Mouse (Mus musculus) forebrain, postnatal 0 days (tissue): ENCODE results near the gene Ahdc1. TPM values are rescaled to one million over a fixed set of nuclear protein-coding genes. Genes with fewer than 3 reads are reported as not detected.

ENCODE experiments used
- ATAC-seq: fragments of 200-750 bp; cut with Nextera tagmentation; 2 replicates; pipeline ENCODE4 v1.8.0; 2017; ENCODE audit warnings: mild to moderate bottlenecking, moderate library complexity
- DNase-seq: peaks from one replicate; pipeline ENCODE4 v3.0.0-alpha.2; 2015
- H3K27ac ChIP-seq: fragments of 300-500 bp; sonication (generic); 2 replicates; pipeline ENCODE4 v1.5.1; 2014; ENCODE audit warnings: low read depth, mild to moderate bottlenecking, antibody characterized with exemption, low read length, moderate library complexity, mixed read lengths
- H3K27me3 ChIP-seq: fragments of 300-500 bp; sonication (generic); 2 replicates; pipeline ENCODE4 v1.6.1; 2014; ENCODE audit warnings: mild to moderate bottlenecking, low read length, mixed read lengths; ENCODE audit not compliant: insufficient read depth
- H3K36me3 ChIP-seq: fragments of 300-500 bp; sonication (generic); 2 replicates; pipeline ENCODE4 v1.6.1; 2014; ENCODE audit warnings: mild to moderate bottlenecking, moderate library complexity; ENCODE audit not compliant: insufficient read depth
- H3K4me1 ChIP-seq: fragments of 300-500 bp; sonication (generic); 2 replicates; pipeline ENCODE4 v1.6.1; 2014; ENCODE audit warnings: antibody characterized with exemption; ENCODE audit not compliant: insufficient read depth
- H3K4me2 ChIP-seq: fragments of 300-500 bp; sonication (generic); 2 replicates; pipeline ENCODE4 v1.6.1; 2014; ENCODE audit warnings: low read depth, mild to moderate bottlenecking, moderate library complexity
- H3K4me3 ChIP-seq: fragments of 300-500 bp; sonication (generic); 2 replicates; pipeline ENCODE4 v1.5.1; 2014; ENCODE audit warnings: low read depth, low read length, mixed read lengths
- H3K9ac ChIP-seq: fragments of 300-500 bp; sonication (generic); 2 replicates; pipeline ENCODE4 v1.6.1; 2014; ENCODE audit warnings: mild to moderate bottlenecking
- H3K9me3 ChIP-seq: fragments of 300-500 bp; sonication (generic); 2 replicates; pipeline ENCODE4 v1.6.1; 2016; ENCODE audit warnings: low read length
- CTCF ChIP-seq: sonication (generic); IDR thresholded peaks from 2 replicates; pipeline ENCODE4 v1.5.1; 2016; ENCODE audit warnings: antibody characterized with exemption, control low read depth, low read depth
- WGBS: fragments of 180-500 bp; shearing (Covaris S2); extraction: QIAGEN DNeasy Blood & Tissue Kit; methylation state at CpG from one replicate; pipeline ENCODE4 v1.1.7; 2014; 5-methylcytosine and 5-hydroxymethylcytosine counted together
- polyA plus RNA-seq: library from polyadenylated mRNA; unstranded; fragments of >200 nt; fragmentation: Nextera tagmentation; extraction: Ambion mirVana; gene quantifications from 2 replicates; pipeline ENCODE4 v1.2.1, GENCODE M21; 2015
- total RNA-seq: library from RNA; depleted of rRNA; stranded (reverse); fragments of >200 nt; gene quantifications from 2 replicates; pipeline ENCODE4 v1.2.3, GENCODE M21; 2014

Gene Ahdc1
- total and polyA plus RNA-seq, 2 experiments from 2014 or later, result 8.4 to 82.4 TPM

DNA sequence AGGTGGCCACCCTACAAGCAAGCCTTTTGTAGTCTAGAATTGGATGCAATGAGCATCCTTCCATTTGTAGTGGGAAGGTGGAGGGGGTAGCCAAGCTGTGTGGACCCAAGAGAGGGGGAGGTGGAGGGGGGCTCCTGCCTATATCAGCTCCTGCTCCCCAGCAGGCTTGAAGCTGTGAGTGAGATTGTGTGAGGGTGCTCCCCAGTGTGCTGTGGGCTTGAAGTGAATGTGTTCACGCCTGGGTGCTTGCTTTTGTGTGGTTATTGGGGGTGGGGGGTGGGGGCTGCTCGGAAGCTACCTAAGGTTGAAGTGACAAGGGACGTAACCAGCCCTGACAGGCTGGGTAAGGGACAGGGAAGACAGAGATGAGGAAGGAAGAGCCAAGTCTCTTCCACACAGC is 35.3 kb upstream of the Ahdc1 start:
- no peak overlapping the region for H3K9ac ChIP-seq
- H3K4me1 ChIP-seq, result no peaks in the 10 kb centered on the region
- no peaks in the 10 kb centered on the region for H3K9me3 ChIP-seq
- no peak for ATAC-seq
- WGBS, result 43% methylated on average over 3 of the region's 3 CpGs
- no peak for DNase-seq
- H3K27me3 ChIP-seq, result peaks cover 20% of the 10 kb centered on the region; the same call in 1 of the 2 replicates
- no peak overlapping the region for H3K4me3 ChIP-seq
- no peak for TF ChIP-seq CTCF
- H3K27ac ChIP-seq, result no peak overlapping the region
- no peak overlapping the region for H3K4me2 ChIP-seq
- H3K36me3 ChIP-seq, result no peaks in the 10 kb centered on the region

DNA sequence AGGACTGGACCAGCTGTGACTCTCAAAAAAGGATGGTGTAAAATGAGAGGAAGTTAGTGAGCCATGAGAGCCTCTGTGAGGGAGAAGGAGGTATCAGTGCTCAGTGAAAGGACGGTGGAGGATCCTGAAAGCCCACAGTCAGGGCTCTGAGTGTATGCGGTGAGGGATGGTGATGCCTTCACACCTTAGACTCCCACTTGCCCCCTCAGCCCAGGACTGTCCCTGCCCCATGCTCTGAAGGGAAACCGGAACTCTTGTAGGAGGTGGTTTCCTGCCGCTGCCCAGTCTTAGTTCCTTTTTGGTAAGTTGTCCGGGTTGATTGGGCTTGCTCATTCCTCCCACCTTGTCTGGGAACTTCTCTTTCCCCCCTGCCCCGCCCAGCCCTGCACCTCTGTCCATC is 34.3 kb upstream of the Ahdc1 start:
- H3K9ac ChIP-seq, result no peak overlapping the region
- DNase-seq (no peak), ATAC-seq (no peak)
- no peak overlapping the region for H3K4me3 ChIP-seq
- H3K27ac ChIP-seq, result no peak overlapping the region
- no peak overlapping the region for H3K4me2 ChIP-seq
- 83% methylated on average over 6 of the region's 6 CpGs for WGBS
- H3K27me3 ChIP-seq, result peaks cover 20% of the 10 kb centered on the region; the same call in 1 of the 2 replicates
- H3K4me1 ChIP-seq, result no peaks in the 10 kb centered on the region
- H3K9me3 ChIP-seq, result no peaks in the 10 kb centered on the region
- no peak for TF ChIP-seq CTCF
- no peaks in the 10 kb centered on the region for H3K36me3 ChIP-seq

DNA sequence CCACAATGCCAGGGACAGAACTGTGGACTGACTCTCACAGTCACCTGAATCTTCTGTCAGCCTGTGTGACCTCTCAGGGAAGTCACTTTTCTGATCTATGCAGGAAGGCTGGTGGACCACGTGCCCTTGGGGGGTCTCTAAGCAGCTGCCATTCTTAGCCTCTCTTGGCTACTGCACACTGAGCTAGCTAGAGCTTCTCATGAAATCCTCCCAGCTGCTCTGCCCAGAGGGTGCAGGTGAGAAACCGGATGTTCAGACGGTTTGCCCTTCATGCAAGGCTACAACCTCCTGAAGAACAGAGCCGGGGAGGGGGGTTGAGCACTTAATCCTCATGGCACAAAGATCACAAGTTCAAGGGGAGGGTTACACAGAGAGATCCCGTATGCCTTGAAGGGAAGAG is 33.5 kb upstream of the Ahdc1 start:
- H3K4me3 ChIP-seq, result no peak overlapping the region
- 46% methylated on average over 5 of the region's 5 CpGs for WGBS
- H3K9me3 ChIP-seq, result no peaks in the 10 kb centered on the region
- H3K36me3 ChIP-seq, result no peaks in the 10 kb centered on the region
- H3K9ac ChIP-seq, result no peak overlapping the region
- peaks cover 20% of the 10 kb centered on the region; the same call in 1 of the 2 replicates for H3K27me3 ChIP-seq
- ATAC-seq (no peak), DNase-seq (no peak)
- no peaks in the 10 kb centered on the region for H3K4me1 ChIP-seq
- H3K27ac ChIP-seq, result no peak overlapping the region
- H3K4me2 ChIP-seq, result no peak overlapping the region
- TF ChIP-seq CTCF, result no peak

DNA sequence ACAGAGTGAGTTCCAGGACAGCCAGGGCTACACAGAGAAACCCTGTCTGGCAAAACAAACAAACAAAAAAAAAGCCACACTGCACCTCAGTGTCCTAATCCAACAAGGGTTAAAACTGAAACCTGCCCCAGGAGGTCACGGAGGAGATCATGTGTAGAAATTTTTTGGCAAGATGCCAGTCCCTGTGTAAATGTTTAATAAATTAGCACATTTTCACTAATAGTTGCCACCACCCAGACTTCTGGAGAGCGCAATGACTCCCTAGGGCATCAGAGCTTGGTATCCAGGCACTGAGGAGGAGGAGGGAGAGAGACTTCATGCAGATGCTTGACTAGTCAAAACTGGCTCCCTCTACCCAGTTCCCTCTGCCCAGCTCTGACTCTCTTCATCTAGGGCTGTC is 31.9 kb upstream of the Ahdc1 start:
- H3K9ac ChIP-seq, result no peak overlapping the region
- H3K4me3 ChIP-seq, result no peak overlapping the region
- no peak overlapping the region for H3K4me2 ChIP-seq
- no peak for TF ChIP-seq CTCF
- no peaks in the 10 kb centered on the region for H3K4me1 ChIP-seq
- H3K9me3 ChIP-seq, result no peaks in the 10 kb centered on the region
- no peak overlapping the region for H3K27ac ChIP-seq
- no peak for DNase-seq
- no peaks in the 10 kb centered on the region for H3K36me3 ChIP-seq
- no peak for ATAC-seq
- WGBS, result 59% methylated on average over 2 of the region's 2 CpGs
- H3K27me3 ChIP-seq, result peaks cover 8% of the 10 kb centered on the region; the same call in 1 of the 2 replicates

DNA sequence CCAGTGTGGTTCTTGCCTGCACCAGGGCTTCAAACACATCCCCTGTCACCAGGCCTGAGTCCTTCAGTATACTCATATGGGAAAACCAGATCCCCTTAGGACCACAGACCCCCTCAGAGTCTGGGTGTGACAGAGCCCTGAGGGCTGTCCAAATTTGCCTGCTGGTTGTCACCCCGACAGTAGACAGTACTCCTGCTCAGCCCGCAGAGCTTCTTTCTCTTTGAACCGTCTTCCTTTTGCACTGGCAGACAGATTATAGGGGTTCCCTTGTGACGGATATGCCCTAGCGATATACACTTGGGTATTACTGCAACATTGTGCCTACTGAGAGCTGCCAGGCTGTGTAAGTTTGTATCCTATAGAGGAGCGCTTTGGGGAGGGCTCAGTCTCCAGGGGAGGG is 29.4 kb upstream of the Ahdc1 start:
- no peak for TF ChIP-seq CTCF
- H3K9ac ChIP-seq, result no peak overlapping the region
- H3K4me2 ChIP-seq, result no peak overlapping the region
- ATAC-seq (no peak), DNase-seq (no peak)
- no peaks in the 10 kb centered on the region for H3K27me3 ChIP-seq
- H3K36me3 ChIP-seq, result no peaks in the 10 kb centered on the region
- no peak overlapping the region for H3K27ac ChIP-seq
- no peaks in the 10 kb centered on the region for H3K4me1 ChIP-seq
- H3K4me3 ChIP-seq, result no peak overlapping the region
- no peaks in the 10 kb centered on the region for H3K9me3 ChIP-seq
- WGBS, result 66% methylated on average over 6 of the region's 6 CpGs

DNA sequence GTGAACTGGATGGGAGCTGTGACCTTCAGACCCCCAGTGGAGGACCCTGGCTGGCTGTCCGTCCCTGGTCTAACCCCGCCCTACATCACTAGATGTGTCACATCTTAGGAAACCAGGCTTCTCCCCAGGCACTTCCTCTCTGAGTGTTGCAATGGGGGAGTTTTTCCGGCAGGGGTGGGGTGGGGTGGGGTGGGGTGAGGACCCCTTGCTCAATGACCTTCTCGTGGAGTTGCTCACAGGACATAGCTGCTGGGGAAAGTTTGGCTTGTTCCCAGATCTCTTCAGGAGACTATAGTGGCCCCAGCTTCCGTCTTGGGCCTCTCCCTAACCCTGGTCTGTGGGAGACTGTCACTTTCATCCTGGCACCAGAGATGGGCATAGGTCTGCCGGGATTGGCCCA is 28.1 kb upstream of the Ahdc1 start:
- ATAC-seq, result no peak
- Histone ChIP-seq H3K27ac (no peak overlapping the region), H3K9me3 (no peaks in the 10 kb centered on the region), H3K4me2 (no peak overlapping the region), H3K36me3 (no peaks in the 10 kb centered on the region), H3K4me3 (no peak overlapping the region), H3K9ac (no peak overlapping the region), H3K27me3 (no peaks in the 10 kb centered on the region), H3K4me1 (no peaks in the 10 kb centered on the region)
- DNase-seq, result no peak
- TF ChIP-seq CTCF, result no peak
- WGBS, result 72% methylated on average over 6 of the region's 6 CpGs

DNA sequence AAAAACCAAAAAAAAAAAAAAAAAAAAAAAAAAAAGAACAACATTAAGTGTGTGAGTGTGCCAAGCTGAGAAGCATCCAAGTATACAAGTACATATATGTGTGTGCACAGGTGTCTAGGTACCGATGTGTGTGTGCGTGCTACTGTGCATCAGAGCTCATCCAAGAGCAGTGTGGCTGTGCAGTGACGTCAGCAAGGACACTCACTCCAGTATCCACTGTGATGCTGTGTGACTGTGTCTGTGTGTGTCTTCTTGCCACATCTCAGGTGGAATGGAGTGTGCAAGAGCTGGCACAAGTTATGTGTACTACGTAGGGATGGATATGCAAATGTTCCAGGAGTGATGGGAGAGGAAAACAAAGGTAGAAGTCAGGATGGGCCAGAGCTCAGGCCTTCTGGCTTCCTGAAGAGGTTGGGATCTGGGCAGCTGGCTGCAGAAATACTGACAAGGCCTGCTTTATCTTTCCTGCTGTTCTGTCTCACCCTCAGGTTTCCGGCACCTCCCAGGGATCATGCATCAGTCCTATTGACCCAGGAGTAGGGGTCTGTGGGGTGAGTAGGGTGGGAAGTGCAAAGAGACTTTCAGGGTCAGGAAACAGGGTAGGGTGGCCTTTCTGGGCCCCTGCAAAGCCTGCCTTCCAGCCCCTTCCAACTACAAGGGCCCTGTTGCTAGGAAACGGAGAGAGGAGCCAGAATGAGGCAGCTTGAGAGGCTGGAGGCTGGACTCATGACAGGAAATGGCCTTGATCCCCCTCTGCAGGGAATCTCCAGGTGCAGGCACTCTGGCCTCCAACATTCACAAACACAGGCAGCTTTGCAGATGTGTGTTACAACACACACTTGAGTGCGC is 27.2 kb upstream of the Ahdc1 start:
- H3K4me2 ChIP-seq, result no peak overlapping the region
- no peak overlapping the region for H3K9ac ChIP-seq
- ATAC-seq (peak; percentile 82), DNase-seq (peak; percentile 72)
- no peak overlapping the region for H3K4me3 ChIP-seq
- peak overlapping the region; percentile 47; the same call in 1 of the 2 replicates for H3K27ac ChIP-seq
- no peaks in the 10 kb centered on the region for H3K4me1 ChIP-seq
- WGBS, result 47% methylated on average over 6 of the region's 7 CpGs
- no peak for TF ChIP-seq CTCF
- no peaks in the 10 kb centered on the region for H3K27me3 ChIP-seq
- no peaks in the 10 kb centered on the region for H3K36me3 ChIP-seq
- H3K9me3 ChIP-seq, result no peaks in the 10 kb centered on the region
